ENCODE assay signal across 9 mouse cellular contexts in genomic region chr4:130297123-130297529, GRCm38 (mm10). TPM values are rescaled to one million over a fixed set of nuclear protein-coding genes. Genes with fewer than 3 reads are reported as not detected.
A peak's percentile ranks its signal among the peaks of the same experiment; 100 is the strongest.
DNase-seq lines count a peak whose midpoint lies in the region; ATAC-seq and TF ChIP-seq lines count a peak whose summit lies in the region.
"Had no signal": no experiment of that assay in that cellular context is flagged by ENCODE, and none has a peak within 500 bp of the region (broad histone marks: within the 10 kb centered on the region; RNA-seq: fewer than 3 reads in every experiment).

No protein-coding gene starts in this region.

- no peak for TF ChIP-seq POLR2A in testis, adult 2 months (IDR thresholded peaks at IDR 0.05; ENCODE audit: control insufficient read depth, low read depth, low read length)

- ATAC-seq in forebrain, embryonic 14.5 days: peak; percentile 44; the same call in 1 of the 2 replicates
- ATAC-seq in forebrain, embryonic 12.5 days (ENCODE audit: low FRiP score): no peak
- no peak for ATAC-seq in hindbrain, postnatal 0 days

- no peaks in the 10 kb centered on the region for H3K4me1 ChIP-seq in forebrain, embryonic 14.5 days (ENCODE audit: control insufficient read depth, insufficient read depth, low read length)
- peaks cover 4% of the 10 kb centered on the region for H3K4me1 ChIP-seq in forebrain, embryonic 12.5 days
- H3K4me1 ChIP-seq in testis, adult 2 months (ENCODE audit: control insufficient read depth, insufficient read depth, low read length): peaks cover 6% of the 10 kb centered on the region
- no peaks in the 10 kb centered on the region; the same call in 1 of the 2 replicates for H3K4me1 ChIP-seq in hindbrain, postnatal 0 days (ENCODE audit: insufficient read depth, low read length)

- WGBS in forebrain, embryonic 14.5 days: 21% methylated on average over 13 of the region's 13 CpGs
- 22% methylated on average over 13 of the region's 13 CpGs for WGBS in forebrain, embryonic 12.5 days
- WGBS in hindbrain, postnatal 0 days: 18% methylated on average over 13 of the region's 13 CpGs

- H3K4me3 ChIP-seq in forebrain, embryonic 14.5 days (ENCODE audit: low read depth, low read length): no peak overlapping the region
- no peak overlapping the region for H3K4me3 ChIP-seq in forebrain, embryonic 12.5 days (replicated peaks)
- no peak overlapping the region for H3K4me3 ChIP-seq in testis, adult 2 months (ENCODE audit: control insufficient read depth, low read depth, low read length)
- no peak overlapping the region for H3K4me3 ChIP-seq in hindbrain, postnatal 0 days (ENCODE audit: low read length)
- H3K4me3 ChIP-seq: midbrain, embryonic 12.5 days had no signal

- no peaks in the 10 kb centered on the region for H3K36me3 ChIP-seq in forebrain, embryonic 14.5 days (ENCODE audit: control insufficient read depth, insufficient read depth, low read length)
- H3K36me3 ChIP-seq in forebrain, embryonic 12.5 days (replicated peaks): no peaks in the 10 kb centered on the region
- H3K36me3 ChIP-seq in testis, adult 2 months (ENCODE audit: control insufficient read depth, insufficient read depth, low read length): no peaks in the 10 kb centered on the region
- no peaks in the 10 kb centered on the region for H3K36me3 ChIP-seq in hindbrain, postnatal 0 days (ENCODE audit: insufficient read depth, low read length)
- H3K36me3 ChIP-seq: midbrain, embryonic 12.5 days had no signal

- DNase-seq in forebrain, embryonic 14.5 days (ENCODE audit: low spot score): peak; percentile 62
- no peak for DNase-seq in testis, postnatal 10 days (ENCODE audit: low spot score)
- DNase-seq in hindbrain, postnatal 0 days (ENCODE audit: low spot score): peak; percentile 69
- DNase-seq in spleen, postnatal 10 days (ENCODE audit: low spot score in 2 of 2): peak; percentile 61 to 70
- no peak for DNase-seq in left cerebral cortex, adult 18-20 months (ENCODE audit: low spot score in 2 of 2)
- no peak for DNase-seq in urinary bladder, postnatal 36 days (ENCODE audit: low spot score in 2 of 2)

- no peak overlapping the region for H3K4me2 ChIP-seq in forebrain, embryonic 14.5 days (ENCODE audit: low read length)
- H3K4me2 ChIP-seq in forebrain, embryonic 12.5 days: no peak overlapping the region
- H3K4me2 ChIP-seq in hindbrain, postnatal 0 days (ENCODE audit: low read depth, low read length): no peak overlapping the region
- H3K4me2 ChIP-seq: midbrain, embryonic 12.5 days had no signal

- H3K27me3 ChIP-seq in forebrain, embryonic 14.5 days (replicated peaks; ENCODE audit: control insufficient read depth, insufficient read depth, low read length): no peaks in the 10 kb centered on the region
- H3K27me3 ChIP-seq in forebrain, embryonic 12.5 days: 0 out of 2 replicates have a peak, but pooled peaks cover 12% of the 10 kb centered on the region
- no peaks in the 10 kb centered on the region for H3K27me3 ChIP-seq in testis, adult 2 months (ENCODE audit: control insufficient read depth, insufficient read depth, low read length)
- H3K27me3 ChIP-seq in hindbrain, postnatal 0 days (ENCODE audit: insufficient read depth, low read length): no peaks in the 10 kb centered on the region

- no peak overlapping the region for H3K9ac ChIP-seq in forebrain, embryonic 14.5 days (ENCODE audit: low read length)
- no peak overlapping the region for H3K9ac ChIP-seq in forebrain, embryonic 12.5 days
- no peak overlapping the region for H3K9ac ChIP-seq in hindbrain, postnatal 0 days (replicated peaks; ENCODE audit: low read length)
- H3K9ac ChIP-seq: midbrain, embryonic 12.5 days had no signal

- peak; percentile 86; the same call in 1 of the 2 replicates for TF ChIP-seq CTCF in testis, adult 2 months (IDR thresholded peaks at IDR 0.05; ENCODE audit: control insufficient read depth, insufficient read depth, insufficient replicate concordance, low read depth, low read length)
- TF ChIP-seq CTCF in hindbrain, postnatal 0 days (IDR thresholded peaks at IDR 0.05; ENCODE audit: low read depth): peak; percentile 82

- no peaks in the 10 kb centered on the region for H3K9me3 ChIP-seq in forebrain, embryonic 14.5 days (replicated peaks; ENCODE audit: control insufficient read depth, low read length)
- no peaks in the 10 kb centered on the region for H3K9me3 ChIP-seq in forebrain, embryonic 12.5 days
- no peaks in the 10 kb centered on the region for H3K9me3 ChIP-seq in hindbrain, postnatal 0 days (ENCODE audit: low read length)
- H3K9me3 ChIP-seq: midbrain, embryonic 12.5 days had no signal

- H3K27ac ChIP-seq in forebrain, embryonic 14.5 days (ENCODE audit: low read depth, low read length): no peak overlapping the region
- H3K27ac ChIP-seq in forebrain, embryonic 12.5 days: no peak overlapping the region
- H3K27ac ChIP-seq in testis, adult 2 months (ENCODE audit: control insufficient read depth, insufficient read depth, low read depth, low read length): no peak overlapping the region
- no peak overlapping the region for H3K27ac ChIP-seq in hindbrain, postnatal 0 days
- H3K27ac ChIP-seq: midbrain, embryonic 12.5 days had no signal

RNA-seq across cellular contexts. Expression of gene Fabp3, which starts 11.3 kb away (rescaled TPM):
- polyA plus RNA-seq in forebrain, embryonic 14.5 days (2014; fragmentation: Nextera tagmentation; extraction: Ambion mirVana): 107 and 121 TPM in 2 replicates
- 18.8 and 22.3 TPM in 2 replicates for polyA plus RNA-seq in forebrain, embryonic 12.5 days (2016; fragmentation: Nextera tagmentation; extraction: Ambion mirVana)
- 127 and 192 TPM in 2 replicates for polyA plus RNA-seq in testis, adult 2 months (2012; rRNA removed)
- total RNA-seq in hindbrain, postnatal 0 days (2014; rRNA removed): 122 and 131 TPM in 2 replicates
- polyA plus RNA-seq in hindbrain, postnatal 0 days (2015; fragmentation: Nextera tagmentation; extraction: Ambion mirVana): 392 and 410 TPM in 2 replicates
- total RNA-seq in left cerebral cortex, adult 18-20 months (2021): 100 to 1,000 TPM; 135 to 150 TPM

RNA-seq across cellular contexts. Expression of gene Gm10570, which starts 11.3 kb away (rescaled TPM):
- 0.63 and 0.80 TPM in 2 replicates for polyA plus RNA-seq in forebrain, embryonic 14.5 days (2014; fragmentation: Nextera tagmentation; extraction: Ambion mirVana)
- not detected in 2 replicates for polyA plus RNA-seq in forebrain, embryonic 12.5 days (2016; fragmentation: Nextera tagmentation; extraction: Ambion mirVana)
- polyA plus RNA-seq in testis, adult 2 months (2012; rRNA removed): not detected in 2 replicates
- total RNA-seq in hindbrain, postnatal 0 days (2014; rRNA removed): 4.5 and 6.8 TPM in 2 replicates
- 1.3 and 1.7 TPM in 2 replicates for polyA plus RNA-seq in hindbrain, postnatal 0 days (2015; fragmentation: Nextera tagmentation; extraction: Ambion mirVana)
- total RNA-seq in left cerebral cortex, adult 18-20 months (2021): under 1 TPM in 1 of 2 experiments, not detected in 1; 0.75 TPM
- polyA plus RNA-seq: midbrain, embryonic 12.5 days had no signal

RNA-seq across cellular contexts. Expression of gene Serinc2, which starts 18.1 kb away (rescaled TPM):
- polyA plus RNA-seq in forebrain, embryonic 14.5 days (2014; fragmentation: Nextera tagmentation; extraction: Ambion mirVana): 79.1 and 93.9 TPM in 2 replicates
- 88.9 and 95.5 TPM in 2 replicates for polyA plus RNA-seq in forebrain, embryonic 12.5 days (2016; fragmentation: Nextera tagmentation; extraction: Ambion mirVana)
- polyA plus RNA-seq in testis, adult 2 months (2012; rRNA removed): 23.7 and 24.1 TPM in 2 replicates
- 17.1 and 18.7 TPM in 2 replicates for total RNA-seq in hindbrain, postnatal 0 days (2014; rRNA removed)
- polyA plus RNA-seq in hindbrain, postnatal 0 days (2015; fragmentation: Nextera tagmentation; extraction: Ambion mirVana): 17.8 and 19.2 TPM in 2 replicates
- 10 to 100 TPM; 11.5 to 12.8 TPM for total RNA-seq in left cerebral cortex, adult 18-20 months (2021)

Comparison
In these comparisons a context has a peak if more than half of its experiments do, and no peak if none do; other contexts are left out.
1. DNase-seq: peak in forebrain, embryonic 14.5 days (single experiment), hindbrain, postnatal 0 days (single experiment) and spleen, postnatal 10 days (2 of 2); none in testis, postnatal 10 days (single experiment), left cerebral cortex, adult 18-20 months (0 of 2) and urinary bladder, postnatal 36 days (0 of 2).